Mouse (Mus musculus): ENCODE measurements at regions not wholly inside any gene's neighbourhood (a gene's known extent, or its start where the extent isn't known, plus 50 kb on each side); places are given as distances from the start of the nearest gene placed in this dataset.

- DNase-seq (ENCODE audit: low spot score in 2 of 2): no peak
Measured at GRCm38 (mm10) chr8:116229654-116230136, 275.1 kb upstream of the Dynlrb2 start.

GRCm38 (mm10) chr8:116227003-116227402 lies 277.8 kb upstream of the Dynlrb2 start:
- no peak for DNase-seq (ENCODE audit: low spot score in 2 of 2)

- DNase-seq (ENCODE audit: low spot score in 2 of 2): no peak
Measured at GRCm38 (mm10) chr8:116223235-116223634, 281.5 kb upstream of the Dynlrb2 start.

- no peak for DNase-seq (ENCODE audit: low spot score in 2 of 2)
Measured at GRCm38 (mm10) chr8:116215909-116216308, 288.9 kb upstream of the Dynlrb2 start.

- DNase-seq (ENCODE audit: low spot score in 2 of 2): no peak
Measured at GRCm38 (mm10) chr8:116215286-116215860, 289.4 kb upstream of the Dynlrb2 start.

- DNase-seq (ENCODE audit: low spot score in 2 of 2): no peak
Measured at GRCm38 (mm10) chr8:116203631-116204030, 301.1 kb upstream of the Dynlrb2 start.

- no peak for DNase-seq (ENCODE audit: low spot score in 2 of 2)
Measured at GRCm38 (mm10) chr8:116200459-116200999, 304.2 kb upstream of the Dynlrb2 start.

GRCm38 (mm10) chr8:116196623-116197184 lies 308.1 kb upstream of the Dynlrb2 start:
- no peak for DNase-seq (ENCODE audit: low spot score in 2 of 2)

- DNase-seq (ENCODE audit: low spot score in 2 of 2): no peak
Measured at GRCm38 (mm10) chr8:116192096-116192495, 312.7 kb upstream of the Dynlrb2 start.

GRCm38 (mm10) chr8:116185206-116185605 lies 319.6 kb upstream of the Dynlrb2 start:
- DNase-seq (ENCODE audit: low spot score in 2 of 2): no peak

- no peak for DNase-seq (ENCODE audit: low spot score in 2 of 2)
Measured at GRCm38 (mm10) chr8:116184241-116184640, 320.5 kb upstream of the Dynlrb2 start.

GRCm38 (mm10) chr8:116177946-116178345 lies 326.8 kb upstream of the Dynlrb2 start:
- no peak for DNase-seq (ENCODE audit: low spot score in 2 of 2)

- DNase-seq (ENCODE audit: low spot score in 2 of 2): no peak
Measured at GRCm38 (mm10) chr8:116174891-116175290, 329.9 kb upstream of the Dynlrb2 start.

GRCm38 (mm10) chr8:116173961-116174360 lies 330.8 kb upstream of the Dynlrb2 start:
- DNase-seq (ENCODE audit: low spot score in 2 of 2): no peak

- no peak for DNase-seq (ENCODE audit: low spot score in 2 of 2)
Measured at GRCm38 (mm10) chr8:116167874-116168273, 336.9 kb upstream of the Dynlrb2 start.

GRCm38 (mm10) chr8:116164989-116165299 lies 339.8 kb upstream of the Dynlrb2 start:
- no peak for DNase-seq (ENCODE audit: low spot score in 2 of 2)

GRCm38 (mm10) chr8:116164190-116164988 lies 340.4 kb upstream of the Dynlrb2 start:
- DNase-seq (ENCODE audit: low spot score in 2 of 2): no peak

- no peak for DNase-seq (ENCODE audit: low spot score in 2 of 2)
Measured at GRCm38 (mm10) chr8:116160932-116161331, 343.8 kb upstream of the Dynlrb2 start.

GRCm38 (mm10) chr8:116143687-116144573 lies 360.8 kb upstream of the Dynlrb2 start:
- peak; percentile 50 to 51 for DNase-seq (ENCODE audit: low spot score in 2 of 2)

GRCm38 (mm10) chr8:116141363-116141762 lies 363.4 kb upstream of the Dynlrb2 start:
- DNase-seq (ENCODE audit: low spot score in 2 of 2): no peak

- DNase-seq (ENCODE audit: low spot score in 2 of 2): no peak
Measured at GRCm38 (mm10) chr8:116139934-116140333, 364.8 kb upstream of the Dynlrb2 start.

GRCm38 (mm10) chr8:116137765-116138164 lies 367.0 kb upstream of the Dynlrb2 start:
- DNase-seq (ENCODE audit: low spot score in 2 of 2): no peak

All from frontal cortex, postnatal 36 days (tissue).